Mouse (Mus musculus) liver, embryonic 14.5 days (tissue): ENCODE measurements at regions not wholly inside any gene's neighbourhood (a gene's known extent, or its start where the extent isn't known, plus 50 kb on each side); places are given as distances from the start of the nearest gene placed in this dataset.

Source experiments
- CTCF ChIP-seq: IDR thresholded peaks from 2 replicates; pipeline ENCODE4 v1.5.1; 2016; ENCODE audit warnings: antibody characterized with exemption, low read depth, control low read depth
- EP300 ChIP-seq: IDR thresholded peaks from 2 replicates; pipeline ENCODE4 v1.6.1; 2016; ENCODE audit warnings: antibody characterized with exemption, low read depth

DNA sequence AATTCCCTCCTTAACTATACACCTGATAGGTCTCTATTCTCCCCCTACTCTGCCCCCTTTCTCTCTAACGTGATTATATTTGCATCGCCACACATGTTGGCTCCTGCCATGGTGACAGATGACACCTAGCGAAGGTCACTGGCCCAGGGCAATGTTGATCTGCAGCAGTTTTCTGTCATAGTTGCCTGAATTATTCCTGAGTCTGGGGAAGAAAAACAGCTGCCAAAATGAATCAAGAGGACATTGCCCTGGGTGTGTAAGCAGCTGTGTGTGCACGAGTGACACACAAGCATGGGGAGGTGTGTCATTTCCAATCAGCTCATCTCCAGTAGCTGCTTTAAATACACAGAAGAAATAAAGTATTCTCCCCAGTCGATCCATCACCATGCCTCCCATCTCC, 592.5 kb downstream of the Pdcd6ip start:
- no peak for TF ChIP-seq EP300
- TF ChIP-seq CTCF = no peak
